Mouse (Mus musculus) gastrocnemius, postnatal 4 days (tissue): ENCODE measurements around the gene Ttll1. TPM values are rescaled to one million over a fixed set of nuclear protein-coding genes. Genes with fewer than 3 reads are reported as not detected.

ENCODE experiments used
- DNase-seq, 2 experiments: peaks; one replicate each; pipeline ENCODE4 v3.0.0; 2021 to 2022; ENCODE audit warnings: low spot score in 2 of 2, mixed read lengths in 2 of 2
- total RNA-seq, 2 experiments: library from RNA; stranded (reverse); gene quantifications; 2 replicates each; pipeline ENCODE4 v1.2.3; 2021

Gene Ttll1
- total RNA-seq, 2 experiments from 2014 or later: 7.2 to 8.2 TPM

DNA sequence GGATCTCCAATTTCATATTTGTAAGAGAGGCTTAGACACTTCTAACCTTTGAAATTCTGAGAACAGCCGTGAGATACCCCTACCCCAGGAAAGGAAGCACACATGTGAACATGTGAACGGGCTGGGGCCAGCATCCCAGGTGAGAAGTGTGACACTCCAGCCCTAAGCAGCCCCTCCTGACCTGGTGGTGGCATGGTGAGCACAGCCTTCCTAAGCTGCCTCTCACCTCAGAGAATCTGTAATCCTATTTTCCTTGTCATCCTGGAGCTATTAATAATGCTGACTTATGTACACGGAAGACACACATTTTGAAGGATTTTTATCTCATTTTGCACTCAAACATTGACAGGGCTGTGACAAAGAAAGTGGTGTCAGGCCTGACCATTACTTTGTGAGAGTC is 49.8 kb downstream of the Ttll1 start:
- DNase-seq: no peak

GRCm38 (mm10) chr15:83457541-83457940 is 53.2 kb downstream of the Ttll1 start:
- DNase-seq: no peak

DNA sequence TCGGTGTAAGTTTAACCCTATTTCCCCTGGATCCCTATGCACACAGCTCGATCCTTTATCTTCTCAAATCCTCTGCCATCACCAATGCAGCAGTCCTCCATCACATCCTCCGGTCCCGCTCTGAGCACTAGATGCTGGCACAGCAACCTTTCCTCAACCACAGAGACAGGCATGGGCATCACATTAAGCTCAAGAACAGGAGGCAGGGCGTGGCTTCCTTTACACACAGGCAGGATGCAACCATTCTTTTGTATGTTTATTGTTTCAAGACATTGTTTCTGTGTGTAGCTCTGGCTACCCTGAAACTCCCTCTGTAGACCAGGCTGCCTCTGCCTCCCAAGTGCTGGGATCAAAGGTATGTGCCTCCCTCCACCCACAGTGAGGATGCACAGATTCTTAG is 55.1 kb downstream of the Ttll1 start:
- DNase-seq: no peak

DNA sequence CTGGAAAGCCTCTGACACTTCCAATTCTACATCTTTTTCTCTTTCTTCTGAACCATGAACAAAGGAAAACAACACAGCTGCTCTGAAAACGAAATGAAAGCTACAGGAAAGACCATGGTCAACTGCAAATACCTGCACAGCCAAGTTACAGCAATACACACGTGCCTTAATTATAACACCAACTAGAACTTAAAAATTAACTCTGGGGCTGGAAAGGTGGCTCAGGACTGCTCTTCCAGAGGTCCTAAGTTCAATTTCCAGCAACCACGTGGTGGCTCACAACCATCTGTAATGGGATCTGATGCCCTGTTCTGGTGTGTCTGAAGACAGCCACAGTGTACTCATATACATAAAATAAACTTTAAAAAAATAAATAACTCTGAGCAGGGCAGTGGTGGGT is 55.7 kb downstream of the Ttll1 start:
- DNase-seq: no peak

- no peak for DNase-seq
Measured at GRCm38 (mm10) chr15:83454419-83454818, 56.3 kb downstream of the Ttll1 start.

DNA sequence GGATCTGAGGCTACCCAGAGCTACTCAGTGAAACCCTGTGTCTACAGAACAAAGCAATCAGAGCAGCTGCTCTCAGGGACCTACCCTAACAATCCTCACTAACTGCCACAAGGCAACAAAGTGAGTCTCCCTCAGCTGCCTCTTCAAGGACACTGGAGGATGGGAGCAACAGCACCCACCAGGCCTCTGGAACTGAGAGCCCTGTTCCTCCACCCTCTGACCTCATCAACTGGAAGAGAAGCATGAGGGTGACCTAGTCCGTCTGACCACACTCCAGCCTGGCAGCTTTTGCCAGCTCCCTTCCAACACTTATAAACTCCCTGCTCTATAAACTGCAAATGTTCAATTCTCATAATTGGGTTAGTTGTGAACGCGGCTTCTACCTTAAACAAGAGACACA is 56.8 kb downstream of the Ttll1 start:
- DNase-seq: no peak

DNA sequence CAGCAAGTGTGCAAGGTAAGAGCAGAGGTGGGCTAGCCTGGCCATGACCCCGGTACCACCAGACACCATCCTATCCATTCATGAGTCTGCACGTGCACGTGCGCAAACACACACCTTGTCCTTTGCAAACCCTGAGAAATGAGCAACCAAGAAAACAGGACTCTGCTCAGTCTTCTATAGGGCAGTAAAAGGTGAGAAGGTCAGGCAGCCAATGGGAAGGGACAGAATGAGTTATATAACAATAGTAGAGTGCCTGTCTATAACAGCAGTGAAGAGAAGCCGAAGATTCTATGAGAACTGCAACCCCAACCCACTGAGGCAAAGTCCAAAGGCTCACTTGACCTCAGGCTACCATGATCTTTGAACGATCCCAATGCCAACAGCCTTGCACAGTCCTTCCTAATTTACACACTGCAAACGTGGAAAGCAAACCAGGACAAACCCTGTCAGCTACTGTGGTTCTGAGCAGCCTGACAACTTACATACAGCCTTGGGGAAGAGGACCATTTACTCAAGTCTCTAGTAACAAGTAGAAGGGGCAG is 58.4 kb downstream of the Ttll1 start:
- no peak for DNase-seq

- no peak for DNase-seq
Measured at GRCm38 (mm10) chr15:83451621-83452210, 59.0 kb downstream of the Ttll1 start.

GRCm38 (mm10) chr15:83450007-83450406 is 60.7 kb downstream of the Ttll1 start:
- no peak for DNase-seq

- DNase-seq: no peak
Measured at GRCm38 (mm10) chr15:83448646-83449045, 62.0 kb downstream of the Ttll1 start.

DNA sequence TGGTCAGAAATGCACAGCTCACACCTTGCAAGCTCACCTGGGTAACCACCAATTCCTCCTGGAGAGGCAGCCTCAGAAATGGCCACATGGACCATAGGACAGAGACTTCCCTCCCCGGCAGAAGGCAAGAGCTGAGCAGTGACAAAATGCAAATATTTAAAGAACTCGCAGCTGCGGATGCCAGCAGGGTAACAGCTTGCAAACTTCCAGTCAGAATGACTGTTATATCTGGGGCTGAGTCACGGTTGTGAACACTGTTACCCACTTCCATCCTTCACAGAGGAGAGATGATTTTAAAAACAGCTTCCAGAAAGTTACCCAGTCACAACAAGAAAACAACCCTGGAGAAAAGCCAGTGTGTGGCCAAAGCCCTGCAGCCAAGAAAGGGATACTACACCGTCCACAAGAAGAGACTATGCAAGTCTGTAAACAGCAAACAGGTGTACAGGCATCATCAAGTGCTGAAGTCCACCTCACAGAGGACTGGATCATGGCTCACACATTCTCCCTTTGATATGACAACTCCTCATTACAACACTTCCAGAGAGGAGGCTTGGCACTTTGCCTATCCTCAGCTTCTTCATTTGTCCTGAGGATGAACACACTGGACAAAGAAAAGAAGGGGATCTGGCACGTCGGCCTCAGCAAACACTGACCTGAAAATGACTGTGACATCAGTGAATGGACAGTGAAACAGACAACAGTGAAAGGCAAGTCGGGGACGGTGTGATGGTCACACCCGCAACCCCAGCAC is 62.7 kb downstream of the Ttll1 start:
- DNase-seq: no peak

DNA sequence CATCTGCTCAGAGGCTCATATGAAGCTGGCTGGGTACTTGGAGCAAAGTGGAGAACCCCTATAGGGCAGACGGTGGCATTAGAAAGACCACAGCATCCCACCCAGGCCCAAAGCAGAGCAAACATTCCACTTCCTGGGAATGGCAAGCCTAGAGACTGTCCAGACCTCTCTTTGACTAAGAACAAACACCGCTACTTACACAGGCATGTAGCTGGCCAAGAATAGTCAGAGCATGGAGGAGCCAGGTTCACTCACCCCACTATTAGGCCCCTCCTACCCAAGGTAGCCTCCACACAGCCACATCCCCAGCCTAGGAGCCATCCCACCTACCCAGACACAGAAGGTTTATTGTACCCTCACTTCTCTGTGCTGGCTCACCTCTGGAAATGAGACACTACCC is 64.8 kb downstream of the Ttll1 start:
- no peak for DNase-seq

DNA sequence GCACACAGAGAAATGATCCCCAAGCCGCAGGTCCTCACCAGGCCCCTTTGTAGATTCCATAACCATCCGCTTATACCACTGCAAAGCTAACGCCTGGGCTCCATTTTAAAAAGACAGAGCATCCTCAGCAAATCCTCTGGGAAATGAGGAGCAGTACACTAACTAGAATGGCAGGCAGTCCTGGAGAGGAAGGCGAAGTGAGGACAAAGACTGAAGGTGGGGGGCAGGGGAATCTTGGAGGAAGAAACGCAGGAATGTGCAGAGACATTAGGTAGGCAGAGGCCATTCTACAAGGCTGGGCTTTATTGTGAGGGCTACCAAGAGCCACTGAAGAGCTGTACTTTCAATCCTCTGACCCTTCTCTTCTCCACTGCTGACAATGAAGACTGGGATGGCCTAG is 65.3 kb downstream of the Ttll1 start:
- DNase-seq: no peak

GRCm38 (mm10) chr15:83444425-83444824 is 66.3 kb downstream of the Ttll1 start:
- DNase-seq: no peak

DNA sequence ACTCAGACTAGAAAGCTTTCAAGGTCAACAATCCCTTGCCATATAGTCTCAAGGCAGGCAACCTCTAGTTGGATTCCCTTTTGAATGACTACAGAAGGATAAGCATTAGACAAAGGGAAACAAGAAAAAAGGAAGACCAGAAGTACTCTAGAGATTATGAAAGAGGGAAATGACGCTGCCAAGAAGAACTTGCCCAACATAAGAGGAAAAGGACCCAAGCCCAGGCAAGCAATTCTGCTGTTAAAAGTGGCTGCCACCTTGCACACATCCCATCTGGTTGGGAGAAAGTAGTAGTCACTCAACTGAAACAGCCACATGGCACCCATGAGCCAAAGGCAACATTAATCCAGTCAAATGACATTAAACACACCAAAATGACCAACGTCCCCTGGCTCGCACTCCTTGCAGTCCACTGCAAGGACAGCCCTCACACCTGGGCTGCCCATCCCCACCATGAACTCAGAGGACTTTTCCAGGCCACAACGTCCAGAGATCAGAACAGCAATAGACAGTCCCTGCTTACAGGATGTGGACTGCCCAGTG is 68.1 kb downstream of the Ttll1 start:
- DNase-seq: no peak

DNA sequence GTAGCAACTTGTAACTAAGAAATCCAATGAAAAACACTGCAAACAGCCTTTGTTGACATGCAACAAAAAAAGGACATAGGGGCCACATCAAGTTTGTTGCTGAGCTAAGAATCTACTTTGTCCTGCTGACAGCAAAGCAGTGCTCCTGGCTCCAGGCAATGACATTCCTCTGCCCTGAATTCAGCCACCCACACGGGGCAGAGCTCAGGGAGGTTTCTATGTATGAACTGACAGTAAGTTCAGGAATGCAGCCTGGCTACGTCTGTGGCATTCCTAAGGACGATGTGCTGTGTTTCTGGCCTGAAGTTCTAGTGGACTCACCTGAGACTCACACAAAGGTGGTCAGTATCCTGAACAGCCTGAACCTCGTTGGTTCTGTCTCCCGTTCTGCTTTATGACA is 70.0 kb downstream of the Ttll1 start:
- DNase-seq: no peak

DNA sequence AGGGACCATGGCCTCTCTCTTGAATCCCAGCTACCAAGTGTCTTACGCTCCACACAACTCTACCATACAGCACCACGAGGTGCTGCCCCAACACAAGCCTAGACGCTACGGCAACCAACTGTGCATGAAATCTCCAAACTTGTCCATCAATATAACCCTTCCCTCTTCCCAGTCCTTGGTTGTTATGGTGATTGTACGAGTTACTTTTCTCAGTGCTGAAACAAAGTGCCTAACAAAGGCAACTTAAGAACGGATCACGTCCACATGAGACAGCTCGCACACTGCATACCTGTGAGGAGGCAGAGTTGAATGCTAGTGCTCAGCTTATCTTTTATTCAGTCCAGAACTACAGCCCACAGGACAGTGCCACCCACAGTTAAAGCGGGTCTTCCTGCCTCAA is 74.2 kb downstream of the Ttll1 start:
- DNase-seq: no peak

DNA sequence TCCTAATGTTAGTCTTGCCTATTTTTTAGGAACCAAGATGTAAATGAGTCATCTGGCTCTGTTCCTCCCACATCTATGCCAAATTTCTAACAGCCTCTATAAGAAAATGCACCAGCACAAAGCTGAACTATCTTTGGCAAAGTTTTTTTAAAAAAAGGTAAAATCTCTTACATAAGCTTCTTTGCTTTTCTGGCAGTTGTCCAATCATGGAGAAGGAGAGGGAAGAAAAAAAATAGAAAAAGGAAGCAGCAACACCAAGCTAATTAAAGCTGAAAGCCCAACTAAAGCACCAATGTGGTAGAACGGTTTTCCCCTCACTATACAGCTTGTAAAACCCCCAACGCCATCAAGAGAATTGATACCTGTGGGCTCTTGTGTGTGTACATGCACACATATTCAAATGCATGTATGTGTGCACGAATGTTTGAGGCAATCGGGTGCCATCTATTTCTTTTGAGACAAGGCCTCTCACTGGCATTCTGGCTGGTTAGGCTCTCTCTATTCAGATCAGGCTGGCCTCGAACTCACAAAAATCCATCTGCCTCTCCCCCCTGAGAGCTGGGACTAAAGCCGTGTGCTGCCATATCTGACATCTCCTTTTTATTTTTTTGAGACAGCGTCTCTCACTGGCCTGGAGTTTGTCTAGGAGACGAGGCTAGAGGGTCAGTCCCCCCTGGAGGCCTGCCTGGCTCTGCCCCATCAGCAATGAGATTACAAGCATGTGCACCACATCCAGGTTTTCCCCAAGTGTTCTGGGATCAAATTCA is 75.2 kb downstream of the Ttll1 start:
- no peak for DNase-seq

GRCm38 (mm10) chr15:83434692-83435091 is 76.0 kb downstream of the Ttll1 start:
- DNase-seq: no peak
